Mouse (Mus musculus): Measurements from ENCODE around the gene Olfr523. TPM values are rescaled to one million over a fixed set of nuclear protein-coding genes. Genes with fewer than 3 reads are reported as not detected.

Gene Olfr523
- not detected in 2 replicates for polyA plus RNA-seq (2012; rRNA removed)

GRCm38 (mm10) chr7:140172936-140173335, at the start of gene Olfr523:
Gene Olfr523, plus strand, starts transcription at chr7:140173217.

GRCm38 (mm10) chr7:140137135-140138020, 35.6 kb upstream of the Olfr523 start, which contains the start of gene Mtg1:
Gene Mtg1, plus strand, starts transcription at chr7:140137564.

GRCm38 (mm10) chr7:140154218-140154927, 18.6 kb upstream of the Olfr523 start, which contains the start of gene Sprn:
Gene Sprn, minus strand, starts transcription at chr7:140154877.

GRCm38 (mm10) chr7:140164664-140165063, 8.4 kb upstream of the Olfr523 start, which contains the start of gene Olfr522:
Gene Olfr522, minus strand, starts transcription at chr7:140164764.

GRCm38 (mm10) chr7:140205864-140206263, 32.8 kb downstream of the Olfr523 start, which contains the start of gene Olfr524:
Gene Olfr524, minus strand, starts transcription at chr7:140205964.

GRCm38 (mm10) chr7:140217967-140218366, 45.0 kb downstream of the Olfr523 start, which contains the start of gene Cd163l1:
Gene Cd163l1, plus strand, starts transcription at chr7:140218267.

Other genes starting within 250 kb of the Olfr523 start
- not detected in 2 replicates for gene Utf1, start 229.4 kb upstream of the Olfr523 start, polyA plus RNA-seq (2012; rRNA removed)
- gene 6430531B16Rik, start 194.5 kb upstream of the Olfr523 start, polyA plus RNA-seq (2012; rRNA removed): 0.03 TPM in 1 of 2 replicates, not detected in the other
- gene Adam8, start 180.7 kb upstream of the Olfr523 start, polyA plus RNA-seq (2012; rRNA removed): 0.55 and 1.0 TPM in 2 replicates
- 23.6 and 26.6 TPM in 2 replicates for gene Zfp511, start 136.8 kb upstream of the Olfr523 start, polyA plus RNA-seq (2012; rRNA removed)
- gene Tubgcp2, start 136.5 kb upstream of the Olfr523 start, polyA plus RNA-seq (2012; rRNA removed): 17.6 and 20.5 TPM in 2 replicates
- gene Msx3, start 124.1 kb upstream of the Olfr523 start, polyA plus RNA-seq (2012; rRNA removed): not detected in 2 replicates
- 0.02 and 0.03 TPM in 2 replicates for gene Caly, start 90.7 kb upstream of the Olfr523 start, polyA plus RNA-seq (2012; rRNA removed)
- 0.25 and 0.39 TPM in 2 replicates for gene Prap1, start 79.8 kb upstream of the Olfr523 start, polyA plus RNA-seq (2012; rRNA removed)
- 5.6 and 7.5 TPM in 2 replicates for gene Fuom, start 70.8 kb upstream of the Olfr523 start, polyA plus RNA-seq (2012; rRNA removed)
- gene Paox, start 57.4 kb upstream of the Olfr523 start, polyA plus RNA-seq (2012; rRNA removed): 3.8 and 5.0 TPM in 2 replicates
- 42.5 and 51.9 TPM in 2 replicates for gene Echs1, start 56.7 kb upstream of the Olfr523 start, polyA plus RNA-seq (2012; rRNA removed)
- gene Mtg1, start 35.7 kb upstream of the Olfr523 start, polyA plus RNA-seq (2012; rRNA removed): 15.6 and 15.9 TPM in 2 replicates
- gene Sprn, start 18.3 kb upstream of the Olfr523 start, polyA plus RNA-seq (2012; rRNA removed): 0.01 TPM in 2 replicates
- gene Olfr522, start 8.5 kb upstream of the Olfr523 start, polyA plus RNA-seq (2012; rRNA removed): not detected in 2 replicates
- not detected in 2 replicates for gene Olfr524, start 32.7 kb downstream of the Olfr523 start, polyA plus RNA-seq (2012; rRNA removed)
- gene Cd163l1, start 45.0 kb downstream of the Olfr523 start, polyA plus RNA-seq (2012; rRNA removed): 0.05 and 0.07 TPM in 2 replicates
- gene 5830411N06Rik, start 74.1 kb downstream of the Olfr523 start, polyA plus RNA-seq (2012; rRNA removed): 0.01 TPM in 1 of 2 replicates, not detected in the other
- not detected in 2 replicates for gene Olfr525, start 147.6 kb downstream of the Olfr523 start, polyA plus RNA-seq (2012; rRNA removed)
- gene Olfr527, start 160.8 kb downstream of the Olfr523 start, polyA plus RNA-seq (2012; rRNA removed): not detected in 2 replicates
- gene Olfr60, start 188.5 kb downstream of the Olfr523 start, polyA plus RNA-seq (2012; rRNA removed): not detected in 2 replicates
- not detected in 2 replicates for gene Olfr530, start 203.1 kb downstream of the Olfr523 start, polyA plus RNA-seq (2012; rRNA removed)
- gene Olfr531, start 229.7 kb downstream of the Olfr523 start, polyA plus RNA-seq (2012; rRNA removed): not detected in 2 replicates
- not detected in 2 replicates for gene Olfr532, start 248.4 kb downstream of the Olfr523 start, polyA plus RNA-seq (2012; rRNA removed)

All from liver, embryonic 14 days (tissue).